ENCODE assay signal across 27 mouse cellular contexts in genomic region chr5:147898254-147898653, GRCm38 (mm10). TPM values are rescaled to one million over a fixed set of nuclear protein-coding genes. Genes with fewer than 3 reads are reported as not detected.
DNase-seq lines count a peak whose midpoint lies in the region; ATAC-seq and TF ChIP-seq lines count a peak whose summit lies in the region.
"Had no signal": no experiment of that assay in that cellular context is flagged by ENCODE, and none has a peak within 500 bp of the region (broad histone marks: within the 10 kb centered on the region; RNA-seq: fewer than 3 reads in every experiment).

No protein-coding gene starts in this region.

- H3K4me3 ChIP-seq in lung, postnatal 0 days (ENCODE audit: low read depth, low read length) = no peak overlapping the region
- H3K4me3 ChIP-seq in intestine, embryonic 16.5 days (ENCODE audit: low read length) = no peak overlapping the region
- no peak overlapping the region for H3K4me3 ChIP-seq in stomach, embryonic 16.5 days (replicated peaks; ENCODE audit: low read length)
- H3K4me3 ChIP-seq: embryonic facial prominence, embryonic 12.5 days; embryonic facial prominence, embryonic 15.5 days; forebrain, embryonic 15.5 days; gastrocnemius, adult 2 months; heart, embryonic 12.5 days; heart, embryonic 15.5 days; hindbrain, embryonic 10.5 days; hindbrain, embryonic 13.5 days had no signal

- 45% methylated on average over 2 of the region's 2 CpGs for WGBS in lung, postnatal 0 days
- WGBS in intestine, embryonic 16.5 days = 47% methylated on average over 2 of the region's 2 CpGs
- WGBS in stomach, embryonic 16.5 days = 68% methylated on average over 2 of the region's 2 CpGs

- H3K4me1 ChIP-seq in lung, postnatal 0 days (ENCODE audit: insufficient read depth, low read depth, low read length) = peaks cover 7% of the 10 kb centered on the region; the same call in 1 of the 2 replicates
- peaks cover 10% of the 10 kb centered on the region for H3K4me1 ChIP-seq in intestine, embryonic 16.5 days (ENCODE audit: control insufficient read depth, insufficient read depth, low read length)
- H3K4me1 ChIP-seq in stomach, embryonic 16.5 days (ENCODE audit: control insufficient read depth, insufficient read depth, low read length) = peaks cover 5% of the 10 kb centered on the region
- H3K4me1 ChIP-seq: embryonic facial prominence, embryonic 12.5 days had no signal

- H3K36me3 ChIP-seq in lung, postnatal 0 days (ENCODE audit: insufficient read depth, low read length) = no peaks in the 10 kb centered on the region
- no peaks in the 10 kb centered on the region for H3K36me3 ChIP-seq in intestine, embryonic 16.5 days (ENCODE audit: control insufficient read depth, insufficient read depth, low read length)
- H3K36me3 ChIP-seq in stomach, embryonic 16.5 days (ENCODE audit: control insufficient read depth, insufficient read depth, low read length) = no peaks in the 10 kb centered on the region
- H3K36me3 ChIP-seq: embryonic facial prominence, embryonic 12.5 days; embryonic facial prominence, embryonic 15.5 days; forebrain, embryonic 15.5 days; heart, embryonic 12.5 days; heart, embryonic 15.5 days; hindbrain, embryonic 10.5 days; hindbrain, embryonic 13.5 days had no signal

- H3K27me3 ChIP-seq in lung, postnatal 0 days (replicated peaks; ENCODE audit: insufficient read depth, low read length) = no peaks in the 10 kb centered on the region
- H3K27me3 ChIP-seq in intestine, embryonic 16.5 days (replicated peaks; ENCODE audit: control insufficient read depth, insufficient read depth, low read length) = no peaks in the 10 kb centered on the region
- H3K27me3 ChIP-seq in stomach, embryonic 16.5 days (ENCODE audit: control insufficient read depth, insufficient read depth, low read length) = no peaks in the 10 kb centered on the region
- H3K27me3 ChIP-seq: heart, embryonic 12.5 days; heart, embryonic 15.5 days had no signal

- H3K4me2 ChIP-seq in lung, postnatal 0 days (replicated peaks; ENCODE audit: low read depth, low read length) = no peak overlapping the region
- H3K4me2 ChIP-seq in intestine, embryonic 16.5 days (ENCODE audit: low read depth, low read length) = no peak overlapping the region
- no peak overlapping the region for H3K4me2 ChIP-seq in stomach, embryonic 16.5 days (ENCODE audit: low read depth, low read length)
- H3K4me2 ChIP-seq: embryonic facial prominence, embryonic 12.5 days; embryonic facial prominence, embryonic 15.5 days; forebrain, embryonic 15.5 days; heart, embryonic 12.5 days; heart, embryonic 15.5 days; hindbrain, embryonic 13.5 days had no signal

- no peaks in the 10 kb centered on the region for H3K9me3 ChIP-seq in lung, postnatal 0 days (ENCODE audit: low read length)
- no peaks in the 10 kb centered on the region for H3K9me3 ChIP-seq in intestine, embryonic 16.5 days (ENCODE audit: control insufficient read depth, low read length)
- H3K9me3 ChIP-seq in stomach, embryonic 16.5 days (replicated peaks; ENCODE audit: control insufficient read depth, low read length) = no peaks in the 10 kb centered on the region
- H3K9me3 ChIP-seq: embryonic facial prominence, embryonic 12.5 days; embryonic facial prominence, embryonic 15.5 days; forebrain, embryonic 15.5 days; heart, embryonic 12.5 days; heart, embryonic 15.5 days; hindbrain, embryonic 10.5 days; hindbrain, embryonic 13.5 days had no signal

- no peak overlapping the region for H3K27ac ChIP-seq in lung, postnatal 0 days (ENCODE audit: low read length)
- no peak overlapping the region for H3K27ac ChIP-seq in intestine, embryonic 16.5 days (ENCODE audit: low read length)
- H3K27ac ChIP-seq in stomach, embryonic 16.5 days (ENCODE audit: low read length) = no peak overlapping the region
- H3K27ac ChIP-seq: embryonic facial prominence, embryonic 12.5 days; embryonic facial prominence, embryonic 15.5 days; forebrain, embryonic 15.5 days; gastrocnemius, adult 2 months; heart, embryonic 15.5 days; hindbrain, embryonic 10.5 days; hindbrain, embryonic 13.5 days had no signal

- peak; percentile 47 for DNase-seq in lung, postnatal 0 days (ENCODE audit: low spot score)
- DNase-seq in lung, postnatal 10 days = no peak
- peak; percentile 81 for DNase-seq in R1 (ENCODE audit: low read depth, low spot score)
- DNase-seq in kidney, postnatal 36 days = no peak
- no peak for DNase-seq in thymus, postnatal 4 days
- DNase-seq: adrenal gland, adult 2 months; adrenal gland, postnatal 14 days; cerebellum, adult 11 months; cerebellum, adult 2 months; cerebellum, adult 9-11 months; cerebellum, postnatal 25 days; gastrocnemius, adult 2 months; gastrocnemius, postnatal 14 days; heart, adult 18-20 months; heart, postnatal 10 days; heart, postnatal 36 days had no signal

- no peak overlapping the region for H3K9ac ChIP-seq in lung, postnatal 0 days (replicated peaks; ENCODE audit: low read depth)
- H3K9ac ChIP-seq in intestine, embryonic 16.5 days (ENCODE audit: low read depth, low read length) = no peak overlapping the region
- H3K9ac ChIP-seq in stomach, embryonic 16.5 days (ENCODE audit: low read length) = no peak overlapping the region
- H3K9ac ChIP-seq: embryonic facial prominence, embryonic 12.5 days; embryonic facial prominence, embryonic 15.5 days; forebrain, embryonic 15.5 days; heart, embryonic 12.5 days; heart, embryonic 15.5 days; hindbrain, embryonic 13.5 days had no signal

- TF ChIP-seq CTCF in lung, postnatal 0 days (IDR thresholded peaks at IDR 0.05) = no peak

- TF ChIP-seq EP300 in lung, postnatal 0 days (IDR thresholded peaks at IDR 0.05) = no peak

- ATAC-seq in lung, postnatal 0 days = no peak
- ATAC-seq in intestine, embryonic 16.5 days = peak; percentile 31
- ATAC-seq in stomach, embryonic 16.5 days (ENCODE audit: insufficient read depth, low FRiP score) = 0 out of 2 replicates have a peak, but pooled peaks have one; percentile 26
- no peak for ATAC-seq in activated CD4-positive, CD25-positive, alpha-beta regulatory T cell, adult 4 months
- ATAC-seq: forebrain, embryonic 15.5 days; hindbrain, embryonic 16.5 days had no signal

RNA-seq across cellular contexts. Expression of gene Slc46a3, which starts 3.6 kb away (rescaled TPM):
- polyA plus RNA-seq in lung, postnatal 0 days (2015; fragmentation: Nextera tagmentation; extraction: Ambion mirVana) = 9.4 and 10.7 TPM in 2 replicates
- polyA plus RNA-seq in intestine, embryonic 16.5 days (2015; fragmentation: Nextera tagmentation; extraction: Ambion mirVana) = 21.4 and 39.8 TPM in 2 replicates
- polyA plus RNA-seq in stomach, embryonic 16.5 days (2015; fragmentation: Nextera tagmentation; extraction: Ambion mirVana) = 7.3 and 9.0 TPM in 2 replicates
- 10 to 100 TPM; 21.1 to 22.6 TPM for polyA plus RNA-seq in activated CD4-positive, CD25-positive, alpha-beta regulatory T cell, adult 4 months (2017; shearing (Covaris generic))

RNA-seq across cellular contexts. Expression of gene Pomp, which starts 38.0 kb away (rescaled TPM):
- polyA plus RNA-seq in lung, postnatal 0 days (2015; fragmentation: Nextera tagmentation; extraction: Ambion mirVana) = 393 and 397 TPM in 2 replicates
- 394 and 410 TPM in 2 replicates for polyA plus RNA-seq in intestine, embryonic 16.5 days (2015; fragmentation: Nextera tagmentation; extraction: Ambion mirVana)
- 388 and 446 TPM in 2 replicates for polyA plus RNA-seq in stomach, embryonic 16.5 days (2015; fragmentation: Nextera tagmentation; extraction: Ambion mirVana)
- 100 to 1,000 TPM; 278 to 593 TPM for polyA plus RNA-seq in activated CD4-positive, CD25-positive, alpha-beta regulatory T cell, adult 4 months (2017; shearing (Covaris generic))

RNA-seq across cellular contexts. Expression of gene Mtus2, which starts 58.9 kb away (rescaled TPM):
- polyA plus RNA-seq in lung, postnatal 0 days (2015; fragmentation: Nextera tagmentation; extraction: Ambion mirVana) = 5.5 TPM in 2 replicates
- polyA plus RNA-seq in intestine, embryonic 16.5 days (2015; fragmentation: Nextera tagmentation; extraction: Ambion mirVana) = 20.4 and 21.6 TPM in 2 replicates
- polyA plus RNA-seq in stomach, embryonic 16.5 days (2015; fragmentation: Nextera tagmentation; extraction: Ambion mirVana) = 11.4 and 12.4 TPM in 2 replicates
- 1 to 10 TPM; 3.9 to 8.1 TPM for polyA plus RNA-seq in activated CD4-positive, CD25-positive, alpha-beta regulatory T cell, adult 4 months (2017; shearing (Covaris generic))

Comparison
In these comparisons a context has a peak if more than half of its experiments do, and no peak if none do; other contexts are left out.
1. DNase-seq: peak in lung, postnatal 0 days (single experiment) and R1 (single experiment); none in lung, postnatal 10 days (single experiment), kidney, postnatal 36 days (0 of 2) and thymus, postnatal 4 days (single experiment).
2. ATAC-seq: peak in intestine, embryonic 16.5 days (single experiment) and stomach, embryonic 16.5 days (single experiment); none in lung, postnatal 0 days (single experiment) and activated CD4-positive, CD25-positive, alpha-beta regulatory T cell, adult 4 months (single experiment).